Comparison of ENCODE assay signal across 8 mouse cellular contexts in the genomic region with DNA sequence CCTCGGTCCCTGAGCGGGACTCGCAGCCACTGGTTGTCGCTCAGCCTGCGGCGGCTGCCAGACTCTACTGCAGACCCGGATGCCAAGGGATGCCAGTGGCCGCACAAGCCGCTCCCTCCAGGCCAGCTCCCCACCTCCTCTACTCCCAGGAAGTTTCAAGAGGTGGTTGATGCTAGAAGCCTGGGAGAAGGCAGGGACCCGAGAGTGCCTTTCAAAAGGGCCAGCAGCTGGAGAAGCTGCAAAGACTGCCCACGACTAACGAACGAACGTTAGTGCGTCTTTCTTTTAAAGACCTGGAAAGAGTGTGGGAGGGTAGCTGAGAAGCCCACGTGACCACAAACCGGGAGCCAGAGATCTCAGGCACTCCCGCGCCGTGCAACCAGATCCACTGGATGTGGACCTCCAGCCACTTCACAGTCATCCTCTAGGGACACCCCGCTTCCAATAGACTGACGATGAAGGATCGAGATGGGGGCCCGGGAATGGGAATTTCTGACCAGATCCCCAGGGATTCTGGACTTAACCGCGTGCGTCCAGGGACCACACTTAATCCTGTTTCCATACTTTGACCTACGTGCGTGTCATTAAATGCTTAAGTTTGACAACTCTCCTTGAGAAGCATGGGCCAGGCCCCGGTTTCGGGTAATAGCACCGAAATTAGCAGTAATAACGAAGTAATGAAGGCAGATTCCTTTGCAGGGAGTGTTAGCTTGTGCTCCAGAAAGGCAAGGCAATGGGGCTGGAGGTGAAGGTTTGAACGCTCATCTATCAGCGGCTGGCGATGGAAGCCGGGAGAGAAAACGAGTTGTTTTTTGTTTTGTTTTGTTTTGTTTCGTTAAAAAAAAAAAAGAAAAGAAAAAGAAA. TPM values are rescaled to one million over a fixed set of nuclear protein-coding genes. Genes with fewer than 3 reads are reported as not detected.
DNase-seq lines count a peak whose midpoint lies in the region; ATAC-seq lines count a peak whose summit lies in the region.

A gene (minus strand): TSS at position 260 of the 864 bp plus-strand sequence.

- peak within 1 kb of the TSS; percentile 56 for H3K9ac ChIP-seq in kidney, embryonic 15.5 days
- peak within 1 kb of the TSS; percentile 28 for H3K9ac ChIP-seq in stomach, embryonic 14.5 days (replicated peaks; ENCODE audit: low read depth, low read length)

- H3K9me3 ChIP-seq in kidney, embryonic 15.5 days (replicated peaks), result no peaks in the 10 kb centered on the region
- H3K9me3 ChIP-seq in stomach, embryonic 14.5 days (ENCODE audit: control insufficient read depth, low read depth, low read length), result no peaks in the 10 kb centered on the region

- no peaks in the 10 kb centered on the region for H3K36me3 ChIP-seq in kidney, embryonic 15.5 days
- H3K36me3 ChIP-seq in macrophage (ENCODE audit: inconsistent target), result no peaks in the 10 kb centered on the region
- H3K36me3 ChIP-seq in stomach, embryonic 14.5 days (ENCODE audit: control insufficient read depth, insufficient read depth, low read length), result no peaks in the 10 kb centered on the region

- ATAC-seq in kidney, embryonic 15.5 days (replicated peaks; ENCODE audit: low FRiP score), result peak; percentile 78; the same call in 1 of the 2 replicates
- no peak for ATAC-seq in stomach, embryonic 14.5 days (ENCODE audit: insufficient number of reproducible peaks, insufficient read depth, low FRiP score, low read depth)

- peak within 1 kb of the TSS; percentile 50 for H3K4me3 ChIP-seq in kidney, embryonic 15.5 days (replicated peaks)
- H3K4me3 ChIP-seq in macrophage (ENCODE audit: inconsistent target), result peak within 1 kb of the TSS; percentile 17
- H3K4me3 ChIP-seq in stomach, embryonic 14.5 days (ENCODE audit: low read depth, low read length), result peak within 1 kb of the TSS; percentile 39

- no peaks in the 10 kb centered on the region for H3K79me2 ChIP-seq in macrophage (ENCODE audit: inconsistent target)

- peak within 1 kb of the TSS; percentile 95 for H3K4me2 ChIP-seq in kidney, embryonic 15.5 days
- peak within 1 kb of the TSS; percentile 98 for H3K4me2 ChIP-seq in stomach, embryonic 14.5 days (replicated peaks; ENCODE audit: low read depth, low read length)

- H3K27ac ChIP-seq in kidney, embryonic 15.5 days, result no peak within 1 kb of the TSS
- H3K27ac ChIP-seq in macrophage, result no peak within 1 kb of the TSS
- H3K27ac ChIP-seq in stomach, embryonic 14.5 days (ENCODE audit: low read length), result no peak within 1 kb of the TSS

- under 1% methylated on average over 39 of the region's 39 CpGs for WGBS in kidney, embryonic 15.5 days
- under 1% methylated on average over 35 of the region's 39 CpGs for WGBS in macrophage (ENCODE audit: missing documents)
- WGBS in stomach, embryonic 14.5 days, result under 1% methylated on average over 39 of the region's 39 CpGs

- DNase-seq in right cerebral cortex, postnatal 10 days (ENCODE audit: low spot score in 2 of 2), result peak; percentile 37 to 45
- no peak for DNase-seq in right cerebral cortex, postnatal 14 days
- DNase-seq in cerebellum, adult 11-12 months, result peak; percentile 6
- DNase-seq in forelimb bud, embryonic 11.5 days (ENCODE audit: low read depth, low spot score), result peak; percentile 46
- no peak for DNase-seq in layer of hippocampus, adult 18-20 months (ENCODE audit: low spot score in 2 of 2)

- H3K4me1 ChIP-seq in kidney, embryonic 15.5 days, result peaks cover 9% of the 10 kb centered on the region
- H3K4me1 ChIP-seq in stomach, embryonic 14.5 days (ENCODE audit: control insufficient read depth, insufficient read depth, low read length), result no peaks in the 10 kb centered on the region

- peaks cover 25% of the 10 kb centered on the region for H3K27me3 ChIP-seq in kidney, embryonic 15.5 days
- no peaks in the 10 kb centered on the region for H3K27me3 ChIP-seq in stomach, embryonic 14.5 days (ENCODE audit: control insufficient read depth, insufficient read depth, low read length)

RNA-seq across cellular contexts. Expression of the gene that starts here (rescaled TPM):
- polyA plus RNA-seq in kidney, embryonic 15.5 days (2015; fragmentation: Nextera tagmentation; extraction: Ambion mirVana), result 0.44 and 0.71 TPM in 2 replicates
- not detected for total RNA-seq in macrophage (2018; cell fraction: chromatin; rRNA removed)
- total RNA-seq in macrophage (2018; cell fraction: cytosol; rRNA removed), result not detected
- total RNA-seq in macrophage (2018; cell fraction: nucleus; rRNA removed), result not detected
- not detected in 3 replicates for polyA plus RNA-seq in macrophage (2018)
- 0.19 TPM in 1 of 2 replicates, not detected in the other for polyA plus RNA-seq in stomach, embryonic 14.5 days (2014; fragmentation: Nextera tagmentation; extraction: Ambion mirVana)
- under 1 TPM; 0.18 to 0.27 TPM for total RNA-seq in layer of hippocampus, adult 18-20 months (2021)

Comparison
In these comparisons a context has a peak if more than half of its experiments do, and no peak if none do; other contexts are left out.
1. DNase-seq: peak in right cerebral cortex, postnatal 10 days (2 of 2), cerebellum, adult 11-12 months (single experiment) and forelimb bud, embryonic 11.5 days (single experiment); none in right cerebral cortex, postnatal 14 days (single experiment) and layer of hippocampus, adult 18-20 months (0 of 2).
2. Peak in ATAC-seq, H3K4me3 ChIP-seq, H3K9ac ChIP-seq and H3K4me2 ChIP-seq in kidney, embryonic 15.5 days; RNA of the gene not detected or under 1 TPM.
3. Peak in every context shown above with its lines, with median percentiles within 50 percentile points of each other: H3K4me3 ChIP-seq.